Mouse (Mus musculus) layer of hippocampus, postnatal 10 days (tissue): Measurements from ENCODE around the gene Tfap2e. TPM values are rescaled to one million over a fixed set of nuclear protein-coding genes. Genes with fewer than 3 reads are reported as not detected.

Experiments
- DNase-seq, 2 experiments: peaks; one replicate each; pipeline ENCODE4 v3.0.0; 2021; ENCODE audit warnings: low spot score in 2 of 2
- total RNA-seq, 2 experiments: library from RNA; stranded (reverse); gene quantifications; 2 replicates each; pipeline ENCODE4 v1.2.3; 2021

The Tfap2e gene
- total RNA-seq, 2 experiments from 2014 or later: not detected

GRCm38 (mm10) chr4:126752024-126752607 is 16.1 kb upstream of the Tfap2e start:
- DNase-seq: peak; percentile 43 to 53

- no peak for DNase-seq
Measured at GRCm38 (mm10) chr4:126751556-126752023, 15.6 kb upstream of the Tfap2e start.

- DNase-seq: peak in 1 of 2 experiments; percentile 37
Measured at GRCm38 (mm10) chr4:126750863-126751555, 15.0 kb upstream of the Tfap2e start.

GRCm38 (mm10) chr4:126750046-126750683 is 14.1 kb upstream of the Tfap2e start:
- DNase-seq: peak; percentile 82 to 87

DNA sequence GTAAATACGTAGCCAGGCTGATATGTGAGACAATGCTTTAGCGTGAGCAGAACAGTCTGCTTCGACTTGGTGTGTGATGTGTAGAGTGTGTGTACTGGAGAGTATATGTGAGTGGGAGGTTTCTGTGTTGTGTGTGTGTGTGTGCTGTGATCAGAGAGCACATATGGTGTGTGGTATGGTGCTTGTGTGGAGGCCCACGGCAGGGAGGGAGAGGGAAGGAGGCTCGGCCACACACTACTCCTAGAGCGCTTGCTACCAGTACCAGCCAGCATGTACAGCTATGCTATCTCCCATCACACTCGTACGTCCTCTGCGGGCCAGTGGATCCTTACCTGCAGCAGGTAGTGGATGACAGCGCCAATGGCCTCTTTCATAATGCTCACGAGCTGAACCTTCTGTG is 13.5 kb upstream of the Tfap2e start:
- no peak for DNase-seq

DNA sequence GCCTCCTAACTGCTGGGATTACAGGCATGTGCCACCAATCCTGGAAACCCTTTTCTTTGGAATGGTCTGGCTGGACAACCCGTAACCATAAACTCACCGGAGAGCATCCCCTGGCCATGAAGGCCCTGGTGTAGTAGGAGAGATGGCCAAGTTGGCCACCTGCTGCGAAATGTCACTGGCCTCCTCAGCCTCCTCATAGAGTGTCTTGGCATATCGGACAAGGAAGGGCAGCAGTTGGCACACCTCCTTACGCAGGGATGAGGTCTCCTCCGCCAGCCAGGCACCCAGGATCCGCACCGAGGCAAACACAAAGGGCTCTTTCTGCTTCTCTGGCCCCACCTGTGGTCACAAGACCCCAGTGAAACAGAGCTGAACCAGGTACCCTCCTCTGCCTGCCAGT is 12.3 kb upstream of the Tfap2e start:
- DNase-seq: peak in 1 of 2 experiments; percentile 14

GRCm38 (mm10) chr4:126746194-126746840 is 10.3 kb upstream of the Tfap2e start:
- DNase-seq: no peak

DNA sequence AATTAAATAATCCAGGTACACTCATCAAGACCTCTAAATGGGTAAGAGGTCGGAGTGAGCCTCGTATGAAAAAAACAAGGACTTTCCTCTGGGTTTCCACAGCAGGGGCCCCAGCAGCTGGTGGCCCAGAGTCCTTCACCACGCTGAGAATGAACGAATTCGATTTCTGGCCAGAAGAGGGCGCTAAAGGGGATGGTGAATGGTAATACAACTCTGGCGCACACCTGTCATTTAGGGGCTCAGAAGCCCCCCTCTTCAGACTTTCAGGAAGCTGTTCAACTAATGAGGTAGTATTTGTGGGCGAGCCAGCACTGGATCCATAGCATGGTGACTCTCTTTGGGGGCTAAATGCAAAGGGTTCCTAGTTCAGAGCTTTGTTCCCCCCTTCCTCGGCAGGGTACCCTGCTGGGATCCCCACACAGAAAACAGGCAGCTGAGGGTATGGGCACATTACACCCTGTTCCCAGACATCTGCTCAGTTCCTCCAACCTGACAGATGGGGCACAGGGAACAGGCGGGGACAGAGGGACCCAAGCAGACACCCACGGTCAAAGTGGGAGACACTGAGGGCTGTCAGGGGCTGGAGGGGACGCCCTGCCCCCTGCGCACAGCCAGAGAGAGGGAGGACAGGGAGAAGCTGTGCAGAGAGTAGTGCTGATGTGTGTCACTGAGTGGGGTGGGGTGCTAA is 9.6 kb upstream of the Tfap2e start:
- peak; percentile 78 to 81 for DNase-seq

DNA sequence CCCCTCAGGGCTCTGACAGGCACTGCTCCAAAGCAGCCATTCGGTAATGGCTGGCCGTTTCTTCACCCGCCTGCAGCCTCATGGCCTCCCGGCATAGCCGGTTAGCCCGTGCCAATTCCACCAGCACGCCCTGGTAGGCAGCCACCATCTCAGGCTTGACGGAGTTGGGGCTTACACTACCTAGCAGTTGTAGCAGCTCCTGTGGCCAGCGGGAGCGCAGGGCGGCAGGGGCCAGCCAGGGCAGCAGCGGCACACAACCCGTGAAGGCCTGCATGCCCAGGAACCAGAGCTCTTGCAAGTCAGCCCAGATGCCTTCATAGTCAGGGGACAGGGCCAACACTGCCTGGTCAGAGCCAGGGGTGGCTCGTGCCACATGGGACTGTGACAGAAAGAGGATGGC is 8.8 kb upstream of the Tfap2e start:
- DNase-seq: peak in 1 of 2 experiments; percentile 40

GRCm38 (mm10) chr4:126743713-126744112 is 7.7 kb upstream of the Tfap2e start:
- no peak for DNase-seq

DNA sequence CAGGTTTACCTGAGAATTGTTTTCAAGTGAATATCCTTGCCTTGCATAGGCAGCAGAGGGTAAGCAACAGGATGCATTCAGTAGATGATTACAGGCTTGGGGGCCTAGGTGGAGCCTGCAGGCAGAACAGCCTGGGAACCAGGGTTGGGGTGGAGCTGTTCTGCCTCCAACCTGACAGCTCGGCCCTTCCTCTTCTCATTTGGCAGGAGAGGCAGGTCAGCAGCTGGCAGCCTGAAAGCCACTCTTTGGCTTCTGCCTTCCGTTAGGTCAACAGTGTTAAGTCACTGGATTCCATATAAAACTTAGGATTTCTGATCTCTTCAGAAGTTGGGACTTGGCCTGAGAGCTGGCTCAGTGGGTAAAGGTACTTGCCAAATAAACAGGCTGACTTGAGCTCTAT is 6.9 kb upstream of the Tfap2e start:
- no peak for DNase-seq

- peak; percentile 92 for DNase-seq
Measured at GRCm38 (mm10) chr4:126741448-126741847, 5.4 kb upstream of the Tfap2e start.

GRCm38 (mm10) chr4:126739966-126740676 is 4.1 kb upstream of the Tfap2e start:
- no peak for DNase-seq

DNA sequence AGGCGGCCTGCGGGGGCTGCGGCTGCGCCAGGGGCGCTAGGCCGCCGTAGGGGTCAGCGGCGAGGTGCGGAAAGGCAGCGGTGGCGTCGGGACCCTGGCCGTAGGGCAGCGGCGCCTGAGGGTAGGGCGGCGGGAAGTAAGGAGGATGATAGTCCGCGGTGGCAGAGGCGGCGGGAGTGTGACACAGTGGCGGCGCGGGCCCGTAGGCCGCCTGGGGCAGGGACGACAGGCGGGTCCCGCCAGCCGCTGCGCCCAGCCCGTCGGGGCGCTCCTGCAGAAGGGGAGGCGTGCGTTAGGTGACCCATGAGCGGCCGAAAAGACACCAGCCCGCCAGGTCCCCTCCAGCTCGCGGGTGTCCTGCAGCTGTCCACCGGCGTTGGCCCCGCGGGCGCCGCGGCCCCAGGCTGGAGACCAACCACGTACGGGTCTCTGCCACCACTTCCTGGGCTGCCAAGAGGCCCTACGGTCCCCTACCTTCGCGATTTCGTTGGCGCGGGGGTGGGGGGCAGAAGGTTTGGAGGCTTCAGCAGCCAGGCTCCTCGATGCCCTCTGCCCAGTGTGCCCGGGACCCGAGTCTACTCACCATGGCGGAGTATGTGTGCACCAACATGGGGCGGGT is 549 bp downstream of the Tfap2e start:
- no peak for DNase-seq

GRCm38 (mm10) chr4:126734700-126735381 is 1.2 kb downstream of the Tfap2e start:
- no peak for DNase-seq

GRCm38 (mm10) chr4:126734001-126734603 is 1.9 kb downstream of the Tfap2e start:
- DNase-seq: no peak

DNA sequence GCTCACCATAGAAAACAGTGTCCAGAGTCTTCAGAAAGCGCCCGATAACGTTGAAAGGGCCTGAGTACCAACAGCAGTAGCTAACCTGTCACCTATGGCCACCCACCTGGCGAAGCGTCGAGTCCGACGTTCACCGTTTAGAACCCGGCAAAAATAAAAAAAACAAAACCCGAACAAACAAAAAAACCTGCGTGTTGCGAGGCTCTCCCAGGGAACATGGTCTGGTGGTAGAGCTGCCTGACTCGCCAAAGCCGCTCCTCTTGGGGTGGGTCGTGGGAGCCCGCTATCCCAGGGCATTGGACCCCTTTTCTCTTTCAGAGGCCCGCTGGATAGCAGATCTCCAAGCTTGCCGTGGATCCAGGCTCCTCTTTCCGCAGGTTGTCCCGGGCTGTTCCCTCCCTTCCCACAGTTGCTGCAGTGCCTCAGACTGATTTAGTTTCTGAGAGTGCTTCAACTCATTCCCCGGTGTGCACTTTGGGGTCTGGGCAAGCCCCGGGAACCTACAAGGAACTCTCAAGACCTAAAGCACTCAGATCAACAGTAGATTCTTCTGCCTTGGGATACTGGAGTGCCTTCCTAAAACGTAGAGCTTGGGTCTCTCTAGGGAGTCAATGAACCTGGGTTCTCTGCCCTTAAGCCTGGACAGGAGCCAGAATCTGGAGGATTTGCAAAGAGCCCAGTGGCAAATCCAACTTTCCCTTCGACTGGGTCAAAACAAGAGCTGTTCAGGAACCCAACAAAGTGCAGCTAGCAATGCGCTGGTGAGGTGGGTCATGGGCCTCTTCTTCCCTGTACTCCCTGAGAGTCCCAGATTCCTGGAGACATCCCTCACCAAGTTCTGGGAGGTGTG is 3.3 kb downstream of the Tfap2e start:
- DNase-seq: no peak

DNA sequence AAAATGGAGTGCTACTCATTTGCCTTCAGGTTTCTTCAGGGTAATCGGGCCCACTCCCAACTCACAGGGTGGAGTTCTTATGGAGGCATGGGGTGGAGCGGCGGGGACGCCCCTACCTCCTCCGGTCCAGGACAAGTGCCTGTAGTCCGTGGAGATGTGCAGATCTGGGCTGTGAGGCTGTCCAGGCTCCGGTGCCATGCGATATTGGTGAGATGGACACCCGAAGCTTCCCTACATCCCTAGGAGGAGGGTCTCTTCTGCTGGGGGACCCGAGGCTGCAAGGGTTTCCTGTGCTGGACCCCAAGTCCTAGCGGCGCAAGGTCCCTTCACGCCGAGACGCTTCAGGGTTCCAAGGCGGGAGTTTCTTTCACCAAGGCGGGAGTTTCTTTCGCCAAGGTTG is 3.9 kb downstream of the Tfap2e start:
- DNase-seq: no peak
